15 mouse cellular contexts compared by ENCODE assay signal in the genomic region with DNA sequence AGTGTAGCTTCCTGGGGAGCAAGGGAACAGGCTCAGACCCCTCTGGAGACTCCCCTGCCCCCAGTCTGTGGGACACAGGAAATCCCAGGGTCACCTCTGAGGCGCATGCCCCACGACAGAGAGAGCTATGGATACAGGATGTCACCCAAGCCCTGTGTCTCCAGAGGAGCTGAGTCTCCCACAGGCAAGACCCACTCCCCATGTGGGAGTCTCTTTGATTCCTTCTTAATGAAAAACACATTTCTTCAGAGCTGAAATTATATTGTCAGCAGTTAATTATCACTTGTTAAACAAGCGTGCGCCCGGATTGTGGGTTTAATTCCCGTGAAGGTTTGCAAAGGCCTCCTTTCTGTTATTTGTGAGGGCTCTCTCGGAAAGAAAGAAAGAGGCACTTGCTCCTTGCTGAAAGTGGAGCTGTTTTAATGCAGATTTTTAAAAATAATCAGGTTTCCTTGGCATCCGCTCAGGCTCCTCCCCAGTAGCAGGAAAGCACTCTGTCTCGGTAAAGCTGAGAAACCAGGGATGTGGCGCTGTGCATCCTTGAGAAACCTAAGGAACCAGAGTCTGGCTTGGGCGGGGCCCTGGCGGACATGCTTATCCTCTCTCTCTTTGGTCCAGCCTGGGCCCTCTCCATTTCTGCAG.
DNase-seq lines count a peak whose midpoint lies in the region; ATAC-seq and TF ChIP-seq lines count a peak whose summit lies in the region.
"Had no signal": no experiment of that assay in that cellular context is flagged by ENCODE, and none has a peak within 500 bp of the region (broad histone marks: within the 10 kb centered on the region; RNA-seq: fewer than 3 reads in every experiment).

No protein-coding gene starts in this region.

- no peak for TF ChIP-seq CTCF in midbrain, postnatal 0 days (IDR thresholded peaks at IDR 0.05)

- H3K4me3 ChIP-seq in hindbrain, embryonic 14.5 days (replicated peaks; ENCODE audit: low read length) = no peak overlapping the region
- H3K4me3 ChIP-seq in hindbrain, embryonic 10.5 days = no peak overlapping the region
- no peak overlapping the region for H3K4me3 ChIP-seq in midbrain, postnatal 0 days (ENCODE audit: low read depth, low read length)
- no peak overlapping the region for H3K4me3 ChIP-seq in midbrain, embryonic 14.5 days (replicated peaks; ENCODE audit: low read depth, low read length)
- no peak overlapping the region for H3K4me3 ChIP-seq in forebrain, embryonic 15.5 days
- no peak overlapping the region for H3K4me3 ChIP-seq in heart, embryonic 12.5 days
- H3K4me3 ChIP-seq: lung, embryonic 15.5 days; megakaryocyte, embryonic 14.5 days had no signal

- H3K9ac ChIP-seq in hindbrain, embryonic 14.5 days = no peak overlapping the region
- H3K9ac ChIP-seq in midbrain, postnatal 0 days (replicated peaks; ENCODE audit: low read length, poor library complexity, severe bottlenecking) = no peak overlapping the region
- H3K9ac ChIP-seq in midbrain, embryonic 14.5 days (replicated peaks; ENCODE audit: low read length) = no peak overlapping the region
- no peak overlapping the region for H3K9ac ChIP-seq in forebrain, embryonic 15.5 days (replicated peaks)
- no peak overlapping the region for H3K9ac ChIP-seq in heart, embryonic 12.5 days
- H3K9ac ChIP-seq: lung, embryonic 15.5 days had no signal

- no peak for DNase-seq in hindbrain, embryonic 14.5 days (ENCODE audit: low spot score)
- DNase-seq in hindbrain, embryonic 10.5 days (ENCODE audit: low spot score) = no peak
- no peak for DNase-seq in midbrain, postnatal 0 days (ENCODE audit: low spot score)
- DNase-seq in midbrain, embryonic 14.5 days = no peak
- DNase-seq in right cerebral cortex, postnatal 14 days = peak; percentile 40
- no peak for DNase-seq in retina, postnatal 1 day
- DNase-seq: adrenal gland, postnatal 14 days; B cell, adult 2 months; heart, postnatal 14 days; kidney, adult 18-20 months; liver had no signal

- no peaks in the 10 kb centered on the region for H3K36me3 ChIP-seq in hindbrain, embryonic 14.5 days (replicated peaks; ENCODE audit: control insufficient read depth, insufficient read depth)
- H3K36me3 ChIP-seq in hindbrain, embryonic 10.5 days = no peaks in the 10 kb centered on the region
- H3K36me3 ChIP-seq in midbrain, postnatal 0 days (ENCODE audit: insufficient read depth, low read length) = no peaks in the 10 kb centered on the region
- no peaks in the 10 kb centered on the region for H3K36me3 ChIP-seq in midbrain, embryonic 14.5 days (ENCODE audit: control insufficient read depth, insufficient read depth, low read length)
- no peaks in the 10 kb centered on the region for H3K36me3 ChIP-seq in forebrain, embryonic 15.5 days
- H3K36me3 ChIP-seq in heart, embryonic 12.5 days = no peaks in the 10 kb centered on the region
- H3K36me3 ChIP-seq: lung, embryonic 15.5 days had no signal

- no peaks in the 10 kb centered on the region for H3K9me3 ChIP-seq in hindbrain, embryonic 14.5 days (ENCODE audit: control insufficient read depth, low read length)
- H3K9me3 ChIP-seq in hindbrain, embryonic 10.5 days = 0 out of 2 replicates have a peak, but pooled peaks cover 2% of the 10 kb centered on the region
- no peaks in the 10 kb centered on the region for H3K9me3 ChIP-seq in midbrain, postnatal 0 days (ENCODE audit: low read length)
- no peaks in the 10 kb centered on the region for H3K9me3 ChIP-seq in midbrain, embryonic 14.5 days (ENCODE audit: control insufficient read depth, low read length)
- no peaks in the 10 kb centered on the region for H3K9me3 ChIP-seq in forebrain, embryonic 15.5 days
- H3K9me3 ChIP-seq in heart, embryonic 12.5 days (replicated peaks) = peaks cover 4% of the 10 kb centered on the region; the same call in 1 of the 2 replicates
- H3K9me3 ChIP-seq: lung, embryonic 15.5 days had no signal

- peaks cover 4% of the 10 kb centered on the region; the same call in 1 of the 2 replicates for H3K4me1 ChIP-seq in hindbrain, embryonic 14.5 days (replicated peaks; ENCODE audit: control insufficient read depth, insufficient read depth, low read length)
- peaks cover 19% of the 10 kb centered on the region for H3K4me1 ChIP-seq in hindbrain, embryonic 10.5 days (replicated peaks)
- no peaks in the 10 kb centered on the region; the same call in 1 of the 2 replicates for H3K4me1 ChIP-seq in midbrain, postnatal 0 days (ENCODE audit: insufficient read depth, low read length)
- H3K4me1 ChIP-seq in midbrain, embryonic 14.5 days (ENCODE audit: control insufficient read depth, insufficient read depth, low read length) = peaks cover 3% of the 10 kb centered on the region; the same call in 1 of the 2 replicates
- peaks cover 29% of the 10 kb centered on the region for H3K4me1 ChIP-seq in forebrain, embryonic 15.5 days
- no peaks in the 10 kb centered on the region for H3K4me1 ChIP-seq in heart, embryonic 12.5 days (replicated peaks)
- H3K4me1 ChIP-seq: lung, embryonic 15.5 days; megakaryocyte, embryonic 14.5 days had no signal

- H3K27me3 ChIP-seq in hindbrain, embryonic 14.5 days (ENCODE audit: control insufficient read depth, insufficient read depth, low read length) = 0 out of 2 replicates have a peak, but pooled peaks cover 3% of the 10 kb centered on the region
- H3K27me3 ChIP-seq in hindbrain, embryonic 10.5 days (ENCODE audit: insufficient read depth, poor library complexity, severe bottlenecking) = peaks cover 11% of the 10 kb centered on the region
- no peaks in the 10 kb centered on the region for H3K27me3 ChIP-seq in midbrain, postnatal 0 days (ENCODE audit: insufficient read depth, low read length)
- H3K27me3 ChIP-seq in midbrain, embryonic 14.5 days (ENCODE audit: control insufficient read depth, insufficient read depth, low read length) = no peaks in the 10 kb centered on the region
- no peaks in the 10 kb centered on the region for H3K27me3 ChIP-seq in forebrain, embryonic 15.5 days
- H3K27me3 ChIP-seq in heart, embryonic 12.5 days (replicated peaks) = 0 out of 2 replicates have a peak, but pooled peaks cover 14% of the 10 kb centered on the region
- H3K27me3 ChIP-seq: lung, embryonic 15.5 days had no signal

- no peak overlapping the region for H3K4me2 ChIP-seq in hindbrain, embryonic 14.5 days (replicated peaks)
- H3K4me2 ChIP-seq in midbrain, postnatal 0 days (ENCODE audit: low read depth, low read length, poor library complexity, severe bottlenecking) = no peak overlapping the region
- H3K4me2 ChIP-seq in midbrain, embryonic 14.5 days (ENCODE audit: low read length) = no peak overlapping the region
- no peak overlapping the region for H3K4me2 ChIP-seq in forebrain, embryonic 15.5 days (replicated peaks)
- no peak overlapping the region for H3K4me2 ChIP-seq in heart, embryonic 12.5 days
- H3K4me2 ChIP-seq: lung, embryonic 15.5 days had no signal

- 43% methylated on average over 12 of the region's 12 CpGs for WGBS in hindbrain, embryonic 14.5 days
- 68% methylated on average over 12 of the region's 12 CpGs for WGBS in hindbrain, embryonic 10.5 days
- WGBS in midbrain, postnatal 0 days = 49% methylated on average over 12 of the region's 12 CpGs
- 44% methylated on average over 12 of the region's 12 CpGs for WGBS in midbrain, embryonic 14.5 days
- 29% methylated on average over 12 of the region's 12 CpGs for WGBS in forebrain, embryonic 15.5 days
- 61% methylated on average over 12 of the region's 12 CpGs for WGBS in heart, embryonic 12.5 days

- no peak for ATAC-seq in hindbrain, embryonic 14.5 days (ENCODE audit: low FRiP score)
- ATAC-seq in midbrain, postnatal 0 days (ENCODE audit: low FRiP score) = no peak
- ATAC-seq in midbrain, embryonic 14.5 days (ENCODE audit: low FRiP score, low TSS enrichment) = no peak
- peak; percentile 58 for ATAC-seq in forebrain, embryonic 15.5 days (replicated peaks)
- ATAC-seq in heart, embryonic 12.5 days (ENCODE audit: insufficient number of reproducible peaks, low FRiP score) = no peak

- H3K27ac ChIP-seq in hindbrain, embryonic 14.5 days = 0 out of 2 replicates have a peak overlapping the region, but pooled peaks have one; percentile 23
- H3K27ac ChIP-seq in hindbrain, embryonic 10.5 days = no peak overlapping the region
- 0 out of 2 replicates have a peak overlapping the region, but pooled peaks have one; percentile 38 for H3K27ac ChIP-seq in midbrain, postnatal 0 days (ENCODE audit: low read depth, low read length)
- no peak overlapping the region for H3K27ac ChIP-seq in midbrain, embryonic 14.5 days (replicated peaks; ENCODE audit: low read depth, low read length)
- peak overlapping the region; percentile 66 for H3K27ac ChIP-seq in forebrain, embryonic 15.5 days (replicated peaks)
- no peak overlapping the region for H3K27ac ChIP-seq in heart, embryonic 12.5 days (ENCODE audit: poor library complexity, severe bottlenecking)
- H3K27ac ChIP-seq: lung, embryonic 15.5 days had no signal

Comparison
In these comparisons a context has a peak if more than half of its experiments do, and no peak if none do; other contexts are left out.
1. H3K27ac ChIP-seq: peak in hindbrain, embryonic 14.5 days (single experiment), midbrain, postnatal 0 days (single experiment) and forebrain, embryonic 15.5 days (single experiment); none in hindbrain, embryonic 10.5 days (single experiment), midbrain, embryonic 14.5 days (single experiment) and heart, embryonic 12.5 days (single experiment).